Mouse (Mus musculus): ENCODE data around the gene Gnai2. TPM values are rescaled to one million over a fixed set of nuclear protein-coding genes. Genes with fewer than 3 reads are reported as not detected.

Gene Gnai2
- polyA plus RNA-seq, 1 experiment from 2014 or later: 640 TPM

DNA sequence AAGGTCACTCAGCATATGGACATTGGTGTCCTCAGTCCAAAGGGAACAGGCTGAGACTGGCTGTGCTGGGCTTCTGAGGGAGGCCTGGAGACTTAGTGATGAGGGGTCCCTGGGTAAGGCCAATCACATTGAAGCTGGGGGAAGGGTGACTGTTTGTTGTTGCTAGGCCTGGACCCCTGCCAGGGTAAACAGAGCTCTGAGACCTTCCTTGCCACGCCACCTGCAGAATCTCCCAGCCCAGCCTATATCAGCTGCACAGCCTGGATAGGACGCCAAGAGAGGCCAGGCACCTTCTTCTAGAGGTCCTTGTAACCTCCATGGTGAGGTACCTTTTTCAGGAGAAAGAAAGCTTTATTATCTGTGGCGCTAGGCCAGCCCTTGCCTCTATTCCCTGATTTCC is 33.7 kb upstream of the Gnai2 start:
- H3K36me3 ChIP-seq: no peaks in the 10 kb centered on the region
- DNase-seq (ENCODE audit: low spot score): no peak
- WGBS: 78% methylated on average over 3 of the region's 3 CpGs
- peak overlapping the region; percentile 6; the same call in 1 of the 2 replicates for H3K4me3 ChIP-seq
- H3K27ac ChIP-seq: 0 out of 2 replicates have a peak overlapping the region, but pooled peaks have one; percentile 50
- H3K4me1 ChIP-seq (replicated peaks): peaks cover 58% of the 10 kb centered on the region
- H3K27me3 ChIP-seq (ENCODE audit: insufficient read depth, poor library complexity, severe bottlenecking): peaks cover 65% of the 10 kb centered on the region
- H3K9me3 ChIP-seq: no peaks in the 10 kb centered on the region

DNA sequence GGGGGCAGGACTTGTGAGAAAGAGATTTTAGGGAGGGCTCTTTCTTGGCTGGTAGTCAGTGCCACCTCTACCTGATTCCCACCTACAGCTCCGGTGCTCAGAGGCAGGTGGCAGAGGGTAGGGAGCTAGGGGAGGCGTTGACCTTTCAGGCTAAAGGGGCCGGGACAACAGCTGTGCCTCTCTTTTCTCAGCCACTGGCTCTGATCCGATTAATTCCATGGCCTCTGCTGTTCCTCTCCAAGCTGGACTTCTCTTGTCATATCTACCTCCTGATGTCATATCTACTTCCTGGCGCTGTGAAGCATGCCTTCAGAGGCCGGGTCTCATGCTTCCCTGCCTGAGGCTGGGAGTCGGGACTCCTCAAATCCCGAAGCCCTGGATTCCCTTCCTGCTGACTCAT is 32.8 kb upstream of the Gnai2 start:
- peak overlapping the region; percentile 76 for H3K27ac ChIP-seq
- no peak for DNase-seq (ENCODE audit: low spot score)
- H3K36me3 ChIP-seq: no peaks in the 10 kb centered on the region
- H3K4me3 ChIP-seq: peak overlapping the region; percentile 55
- peaks cover 67% of the 10 kb centered on the region for H3K4me1 ChIP-seq (replicated peaks)
- H3K27me3 ChIP-seq (ENCODE audit: insufficient read depth, poor library complexity, severe bottlenecking): peaks cover 61% of the 10 kb centered on the region
- H3K9me3 ChIP-seq: no peaks in the 10 kb centered on the region
- 31% methylated on average over 8 of the region's 8 CpGs for WGBS

DNA sequence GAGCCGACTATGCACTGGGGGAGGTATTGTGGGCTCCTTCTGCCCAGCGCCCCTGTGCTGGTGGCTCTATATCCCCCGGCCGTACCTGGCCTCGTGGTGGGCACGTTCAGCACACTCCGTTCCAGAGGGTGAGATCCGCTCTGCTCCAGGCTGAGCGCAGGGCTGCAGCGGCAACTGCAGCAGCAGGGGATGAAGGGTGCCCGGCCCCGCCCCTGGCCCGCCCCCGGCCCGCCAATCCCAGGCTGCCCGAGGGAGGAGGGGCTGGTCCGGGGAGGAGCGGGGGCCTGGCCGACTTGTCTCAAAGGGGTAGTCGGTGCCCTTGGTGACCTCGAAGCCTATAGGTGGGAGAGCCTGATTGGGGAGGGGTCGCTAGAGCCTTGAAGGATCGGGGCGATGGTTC is 32.1 kb upstream of the Gnai2 start:
- DNase-seq (ENCODE audit: low spot score): peak; percentile 83
- no peaks in the 10 kb centered on the region for H3K36me3 ChIP-seq
- H3K4me1 ChIP-seq (replicated peaks): peaks cover 75% of the 10 kb centered on the region
- H3K27me3 ChIP-seq (ENCODE audit: insufficient read depth, poor library complexity, severe bottlenecking): peaks cover 61% of the 10 kb centered on the region
- H3K9me3 ChIP-seq: no peaks in the 10 kb centered on the region
- peak overlapping the region; percentile 76 for H3K27ac ChIP-seq
- WGBS: under 1% methylated on average over 24 of the region's 24 CpGs
- peak overlapping the region; percentile 55 for H3K4me3 ChIP-seq

DNA sequence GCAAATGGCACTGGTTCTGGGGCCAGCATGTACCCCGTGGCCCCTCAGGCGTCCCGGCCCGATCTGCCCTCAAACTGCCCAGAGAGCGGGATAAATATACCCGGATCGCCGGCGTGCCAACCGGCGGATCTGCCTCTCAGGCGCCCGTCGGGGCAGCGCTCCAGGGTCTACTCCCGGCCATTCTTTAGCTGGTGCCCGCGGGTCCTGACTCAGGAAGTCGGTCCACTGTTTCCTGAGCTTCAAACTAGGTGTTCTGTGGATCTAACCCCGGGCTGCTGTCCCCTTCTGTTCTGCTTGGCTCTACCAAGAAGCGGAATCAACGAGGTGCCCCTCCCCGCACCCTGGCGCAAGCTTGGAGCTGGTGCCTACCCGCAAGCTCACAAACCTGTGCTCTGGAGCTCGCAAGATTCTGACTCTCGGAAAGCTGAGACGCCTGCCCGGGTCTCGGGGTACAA is 31.6 kb upstream of the Gnai2 start:
- Histone ChIP-seq H3K4me3 (peak overlapping the region; percentile 55), H3K36me3 (no peaks in the 10 kb centered on the region), H3K27me3 (ENCODE audit: insufficient read depth, poor library complexity, severe bottlenecking) (peaks cover 61% of the 10 kb centered on the region), H3K27ac (peak overlapping the region; percentile 76), H3K9me3 (no peaks in the 10 kb centered on the region), H3K4me1 (replicated peaks) (peaks cover 78% of the 10 kb centered on the region)
- 1% methylated on average over 30 of the region's 30 CpGs for WGBS
- no peak for DNase-seq (ENCODE audit: low spot score)

DNA sequence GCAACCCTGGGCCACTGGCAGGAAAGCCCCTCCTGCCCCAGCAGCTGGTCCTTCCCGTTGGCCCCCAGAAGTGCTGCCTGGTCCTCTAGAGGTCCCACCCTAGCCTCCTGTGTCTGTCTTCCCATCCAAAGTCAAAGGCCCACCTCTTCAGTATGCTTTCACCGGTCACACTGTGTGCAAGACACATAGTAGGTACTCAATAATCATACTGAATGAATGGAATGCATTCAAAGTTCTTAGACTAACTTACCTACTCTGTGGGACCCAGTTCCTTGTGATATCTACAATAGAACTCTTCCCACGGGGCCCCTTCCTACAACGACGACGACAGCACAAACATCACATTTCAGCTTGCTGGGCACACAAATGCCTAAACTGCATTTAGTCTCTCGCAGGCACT is 30.1 kb upstream of the Gnai2 start:
- no peak for DNase-seq (ENCODE audit: low spot score)
- Histone ChIP-seq H3K4me1 (replicated peaks) (peaks cover 79% of the 10 kb centered on the region), H3K27ac (0 out of 2 replicates have a peak overlapping the region, but pooled peaks have one; percentile 35), H3K9me3 (no peaks in the 10 kb centered on the region), H3K36me3 (no peaks in the 10 kb centered on the region), H3K27me3 (ENCODE audit: insufficient read depth, poor library complexity, severe bottlenecking) (peaks cover 49% of the 10 kb centered on the region), H3K4me3 (no peak overlapping the region)
- 85% methylated on average over 7 of the region's 7 CpGs for WGBS

DNA sequence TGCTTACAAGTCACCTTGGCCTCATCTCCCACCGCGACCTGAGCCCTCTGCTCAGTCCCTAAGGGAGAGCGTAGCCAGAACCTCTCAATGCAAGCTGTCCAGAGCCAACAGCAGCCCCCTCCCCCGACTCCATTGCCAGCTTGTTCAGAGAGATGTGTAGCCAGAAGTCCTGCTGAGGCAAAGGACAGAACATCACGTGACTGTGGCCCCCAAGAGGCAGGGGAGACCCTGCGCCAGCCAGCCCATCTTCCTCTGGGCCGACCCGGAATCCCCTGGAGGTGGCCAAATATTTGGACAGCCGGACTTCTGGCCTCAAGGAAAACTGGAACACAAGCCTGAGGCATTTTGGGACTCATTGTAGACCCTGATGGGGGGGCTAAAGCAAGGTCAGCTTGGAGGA is 28.4 kb upstream of the Gnai2 start:
- WGBS: 42% methylated on average over 9 of the region's 9 CpGs
- H3K4me1 ChIP-seq (replicated peaks): peaks cover 69% of the 10 kb centered on the region
- no peaks in the 10 kb centered on the region for H3K9me3 ChIP-seq
- no peak overlapping the region for H3K4me3 ChIP-seq
- peak overlapping the region; percentile 50 for H3K27ac ChIP-seq
- peak; percentile 35 for DNase-seq (ENCODE audit: low spot score)
- H3K36me3 ChIP-seq: no peaks in the 10 kb centered on the region
- peaks cover 32% of the 10 kb centered on the region for H3K27me3 ChIP-seq (ENCODE audit: insufficient read depth, poor library complexity, severe bottlenecking)

DNA sequence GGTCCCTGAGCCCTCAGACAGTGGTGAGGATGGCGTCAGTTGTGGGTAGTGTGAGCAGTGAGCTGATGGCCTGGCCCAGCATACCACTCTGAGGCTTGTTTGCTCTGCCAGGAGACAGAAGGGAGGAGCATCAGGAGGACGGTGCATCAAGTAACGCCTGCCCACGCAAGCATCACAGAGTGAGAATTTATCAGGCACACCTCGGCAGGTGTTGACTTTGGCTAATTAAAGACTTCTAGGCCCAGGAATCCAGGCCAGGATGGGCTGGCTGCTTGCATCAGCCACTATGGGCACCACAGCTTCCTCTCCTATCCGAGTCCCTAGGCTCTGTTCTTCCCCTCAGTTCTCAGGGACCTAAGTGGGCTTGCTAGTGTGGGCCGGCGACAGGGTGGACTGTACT is 27.2 kb upstream of the Gnai2 start:
- Histone ChIP-seq H3K36me3 (no peaks in the 10 kb centered on the region), H3K27ac (peak overlapping the region; percentile 50; the same call in 1 of the 2 replicates), H3K4me3 (no peak overlapping the region), H3K27me3 (ENCODE audit: insufficient read depth, poor library complexity, severe bottlenecking) (peaks cover 23% of the 10 kb centered on the region), H3K9me3 (no peaks in the 10 kb centered on the region), H3K4me1 (replicated peaks) (peaks cover 67% of the 10 kb centered on the region)
- 88% methylated on average over 8 of the region's 8 CpGs for WGBS
- no peak for DNase-seq (ENCODE audit: low spot score)

DNA sequence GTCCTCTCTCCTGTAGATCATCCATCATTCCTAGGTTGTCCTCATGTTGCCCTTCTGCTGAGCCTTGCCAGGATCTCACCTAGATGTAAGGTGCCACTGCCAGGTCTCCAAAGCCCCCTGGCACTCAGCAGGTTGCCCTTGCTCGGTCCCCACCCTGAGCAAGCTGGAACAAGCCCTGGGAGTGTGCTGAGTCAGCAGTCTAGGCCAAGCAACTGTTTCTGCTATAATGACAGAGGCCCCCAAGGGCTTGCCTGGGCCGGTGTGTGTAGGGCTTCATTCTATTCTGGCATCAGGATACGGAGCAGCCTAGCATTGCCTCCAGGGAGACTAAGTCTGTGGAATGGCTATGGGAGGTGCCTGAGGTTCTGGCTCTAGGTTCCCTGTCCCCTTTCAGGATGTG is 25.6 kb upstream of the Gnai2 start:
- Histone ChIP-seq H3K4me1 (replicated peaks) (peaks cover 57% of the 10 kb centered on the region), H3K4me3 (no peak overlapping the region), H3K27me3 (ENCODE audit: insufficient read depth, poor library complexity, severe bottlenecking) (peaks cover 11% of the 10 kb centered on the region), H3K9me3 (no peaks in the 10 kb centered on the region), H3K36me3 (no peaks in the 10 kb centered on the region), H3K27ac (no peak overlapping the region; the same call in 1 of the 2 replicates)
- WGBS: 77% methylated on average over 3 of the region's 3 CpGs
- DNase-seq (ENCODE audit: low spot score): no peak

DNA sequence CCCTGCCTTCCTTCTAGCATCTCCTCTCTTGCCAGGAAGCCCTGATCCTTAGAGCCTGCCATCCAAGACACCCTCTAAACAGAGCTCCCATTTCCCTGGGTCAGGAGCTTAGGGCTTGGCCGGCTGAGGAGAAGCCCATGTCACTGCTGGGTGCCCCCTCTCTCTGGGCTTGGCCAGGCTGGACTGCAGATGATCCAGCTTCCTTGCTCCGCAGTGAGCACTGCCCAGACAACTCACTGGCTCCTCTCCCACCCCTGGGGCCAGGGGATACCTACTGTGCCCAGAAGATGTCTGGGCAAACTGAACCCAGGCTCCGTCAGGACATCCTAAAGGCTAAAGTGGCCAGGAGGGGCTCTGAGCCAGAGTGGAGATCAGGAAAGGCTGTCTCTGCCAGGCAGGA is 24.8 kb upstream of the Gnai2 start:
- WGBS: 82% methylated on average over 3 of the region's 3 CpGs
- no peak for DNase-seq (ENCODE audit: low spot score)
- H3K36me3 ChIP-seq: no peaks in the 10 kb centered on the region
- peak overlapping the region; percentile 42; the same call in 1 of the 2 replicates for H3K27ac ChIP-seq
- peaks cover 3% of the 10 kb centered on the region for H3K27me3 ChIP-seq (ENCODE audit: insufficient read depth, poor library complexity, severe bottlenecking)
- no peak overlapping the region for H3K4me3 ChIP-seq
- H3K9me3 ChIP-seq: no peaks in the 10 kb centered on the region
- peaks cover 59% of the 10 kb centered on the region for H3K4me1 ChIP-seq (replicated peaks)

DNA sequence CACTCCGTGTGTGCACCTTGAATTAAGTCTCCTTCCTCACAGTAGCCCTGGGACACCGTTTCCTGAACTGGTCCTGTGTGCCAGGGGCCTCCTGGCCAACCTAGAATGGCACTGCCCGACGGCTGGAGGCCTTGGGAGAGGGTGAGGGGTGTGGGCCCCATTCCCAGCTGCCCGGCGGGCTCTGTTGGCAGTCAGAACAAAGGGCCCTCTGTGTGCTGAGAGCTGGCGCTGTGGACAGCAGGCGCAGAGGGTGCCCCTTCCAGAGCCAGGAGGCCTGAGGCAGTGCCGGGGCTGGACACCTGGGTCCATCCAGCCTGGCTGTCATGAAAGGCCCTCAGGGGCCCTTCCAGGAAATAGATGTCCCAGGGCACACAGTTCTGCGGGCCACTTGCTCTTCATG is 24.4 kb upstream of the Gnai2 start:
- no peak for DNase-seq (ENCODE audit: low spot score)
- WGBS: 88% methylated on average over 10 of the region's 10 CpGs
- Histone ChIP-seq H3K27ac (peak overlapping the region; percentile 42; the same call in 1 of the 2 replicates), H3K27me3 (ENCODE audit: insufficient read depth, poor library complexity, severe bottlenecking) (no peaks in the 10 kb centered on the region), H3K9me3 (no peaks in the 10 kb centered on the region), H3K4me3 (no peak overlapping the region), H3K36me3 (no peaks in the 10 kb centered on the region), H3K4me1 (replicated peaks) (peaks cover 59% of the 10 kb centered on the region)

DNA sequence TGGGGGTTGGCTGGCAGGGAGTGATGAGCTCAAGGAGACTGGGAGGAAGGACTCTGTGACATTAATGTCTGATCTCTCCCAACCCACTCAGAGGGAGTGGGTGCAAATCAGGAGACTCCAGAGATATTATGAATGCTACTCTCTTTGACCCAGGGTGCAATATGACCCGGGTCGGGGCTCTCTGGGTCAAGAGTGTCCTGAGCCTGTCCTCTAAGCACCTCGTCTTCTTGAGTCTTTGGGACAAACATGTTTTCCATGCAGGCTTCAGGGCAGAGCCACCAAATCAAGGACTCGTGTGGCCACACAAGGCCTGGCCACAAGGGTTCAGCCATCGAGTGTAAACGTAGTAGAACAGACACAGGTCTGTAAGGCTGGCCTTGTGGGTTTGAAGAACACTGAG is 22.9 kb upstream of the Gnai2 start:
- no peaks in the 10 kb centered on the region for H3K27me3 ChIP-seq (ENCODE audit: insufficient read depth, poor library complexity, severe bottlenecking)
- peak overlapping the region; percentile 26; the same call in 1 of the 2 replicates for H3K27ac ChIP-seq
- WGBS: 87% methylated on average over 6 of the region's 6 CpGs
- DNase-seq (ENCODE audit: low spot score): no peak
- peaks cover 48% of the 10 kb centered on the region for H3K4me1 ChIP-seq (replicated peaks)
- no peaks in the 10 kb centered on the region for H3K36me3 ChIP-seq
- H3K9me3 ChIP-seq: no peaks in the 10 kb centered on the region
- no peak overlapping the region for H3K4me3 ChIP-seq

DNA sequence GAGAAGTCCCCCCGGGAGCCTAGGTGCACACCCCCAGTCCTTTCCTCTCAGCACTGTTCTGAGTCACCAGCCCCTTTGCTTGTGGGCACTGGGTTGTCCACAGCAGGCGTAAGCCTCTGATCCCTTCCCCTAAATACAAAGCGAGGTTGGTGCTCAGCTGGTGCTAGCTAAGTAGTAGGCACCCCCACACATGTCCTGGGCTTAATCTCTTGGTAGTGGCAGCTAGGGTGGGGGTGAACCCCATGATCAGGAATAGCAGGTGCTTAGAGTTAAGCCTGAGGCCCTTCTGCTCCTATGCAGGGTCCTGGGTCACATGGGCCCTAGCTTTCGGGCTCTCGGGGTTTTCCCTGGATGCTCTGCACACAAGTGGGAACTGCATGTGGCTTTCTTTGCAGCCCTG is 22.0 kb upstream of the Gnai2 start:
- H3K4me3 ChIP-seq: no peak overlapping the region
- H3K27me3 ChIP-seq (ENCODE audit: insufficient read depth, poor library complexity, severe bottlenecking): no peaks in the 10 kb centered on the region
- H3K27ac ChIP-seq: no peak overlapping the region
- no peak for DNase-seq (ENCODE audit: low spot score)
- H3K4me1 ChIP-seq (replicated peaks): peaks cover 39% of the 10 kb centered on the region
- no peaks in the 10 kb centered on the region for H3K36me3 ChIP-seq
- 88% methylated on average over 5 of the region's 5 CpGs for WGBS
- H3K9me3 ChIP-seq: no peaks in the 10 kb centered on the region

DNA sequence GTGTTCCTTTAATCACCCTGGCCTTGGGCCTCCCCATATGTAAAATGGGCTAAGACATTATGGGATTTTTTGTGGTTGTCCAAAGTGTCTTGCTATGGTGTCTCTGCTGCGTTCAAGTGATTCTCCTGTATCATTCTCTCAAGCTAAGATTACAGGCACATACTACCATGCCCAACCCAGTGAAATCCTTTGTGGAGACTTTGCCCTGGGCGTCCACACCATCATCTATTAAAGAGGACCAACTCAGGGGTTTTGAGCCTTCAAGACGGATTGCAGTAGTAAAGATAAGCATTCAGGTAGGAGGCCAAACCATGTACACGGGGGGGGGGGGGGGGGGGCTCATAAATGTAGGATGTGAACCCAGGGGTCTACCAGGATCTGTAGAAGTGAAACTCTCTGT is 19.4 kb upstream of the Gnai2 start:
- Histone ChIP-seq H3K4me3 (no peak overlapping the region), H3K9me3 (no peaks in the 10 kb centered on the region), H3K27ac (no peak overlapping the region), H3K36me3 (no peaks in the 10 kb centered on the region), H3K27me3 (ENCODE audit: insufficient read depth, poor library complexity, severe bottlenecking) (0 out of 2 replicates have a peak, but pooled peaks cover 4% of the 10 kb centered on the region), H3K4me1 (replicated peaks) (peaks cover 47% of the 10 kb centered on the region)
- 89% methylated on average over 4 of the region's 4 CpGs for WGBS
- DNase-seq (ENCODE audit: low spot score): no peak

DNA sequence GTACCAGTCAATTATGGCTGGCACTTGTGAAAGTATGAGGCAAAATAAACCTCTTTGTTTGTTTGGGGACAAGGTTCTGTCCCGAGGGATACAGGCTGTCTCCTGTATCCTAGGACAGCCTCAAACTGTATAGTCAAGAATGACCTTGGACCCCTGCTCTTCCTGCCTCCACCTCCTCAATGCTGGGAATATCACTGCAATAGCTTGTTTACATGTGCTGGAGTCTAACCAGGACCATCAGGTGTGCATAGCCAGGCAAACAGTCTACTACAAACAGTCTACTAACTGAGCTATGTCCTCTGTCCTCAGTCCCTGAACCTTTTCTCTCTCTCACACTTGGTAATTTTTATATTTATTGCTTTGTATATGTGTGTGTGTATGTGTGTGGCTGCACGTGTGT is 18.3 kb upstream of the Gnai2 start:
- 85% methylated on average over 2 of the region's 2 CpGs for WGBS
- H3K4me1 ChIP-seq (replicated peaks): peaks cover 45% of the 10 kb centered on the region
- no peak overlapping the region for H3K27ac ChIP-seq
- H3K36me3 ChIP-seq: no peaks in the 10 kb centered on the region
- no peaks in the 10 kb centered on the region for H3K9me3 ChIP-seq
- H3K4me3 ChIP-seq: no peak overlapping the region
- DNase-seq (ENCODE audit: low spot score): no peak
- H3K27me3 ChIP-seq (ENCODE audit: insufficient read depth, poor library complexity, severe bottlenecking): 0 out of 2 replicates have a peak, but pooled peaks cover 4% of the 10 kb centered on the region

Data from hindbrain, embryonic 10.5 days (tissue).